Mouse (Mus musculus) forebrain, embryonic 15.5 days (tissue): ENCODE results near the gene Mthfd1l. TPM values are rescaled to one million over a fixed set of nuclear protein-coding genes. Genes with fewer than 3 reads are reported as not detected.
"Not testable (repeated sequence)": the region's sequence is repeated elsewhere in the genome, so short reads cannot be mapped to it uniquely, and the experiment has no call there.

Experiments used
- ATAC-seq: fragments of 200-750 bp; cut with Nextera tagmentation; replicated peaks from 2 replicates; pipeline ENCODE4 v1.8.0; 2017; ENCODE audit warnings: mild to moderate bottlenecking, moderate TSS enrichment, moderate library complexity
- H3K27ac ChIP-seq: fragments of 300-500 bp; sonication (generic); replicated peaks from 2 replicates; pipeline ENCODE4 v1.5.1; 2015; ENCODE audit warnings: mild to moderate bottlenecking, inconsistent platforms
- H3K27me3 ChIP-seq: fragments of 300-500 bp; sonication (generic); 2 replicates; pipeline ENCODE4 v1.6.1; 2015; ENCODE audit warnings: inconsistent platforms
- H3K36me3 ChIP-seq: fragments of 300-500 bp; sonication (generic); 2 replicates; pipeline ENCODE4 v1.6.1; 2015; ENCODE audit warnings: mild to moderate bottlenecking, inconsistent platforms
- H3K4me1 ChIP-seq: fragments of 300-500 bp; sonication (generic); 2 replicates; pipeline ENCODE4 v1.6.1; 2015; ENCODE audit warnings: inconsistent platforms
- H3K4me2 ChIP-seq: fragments of 300-500 bp; sonication (generic); replicated peaks from 2 replicates; pipeline ENCODE4 v1.6.1; 2015; ENCODE audit warnings: mild to moderate bottlenecking, inconsistent platforms
- H3K4me3 ChIP-seq: fragments of 300-500 bp; sonication (generic); 2 replicates; pipeline ENCODE4 v1.5.1; 2015; ENCODE audit warnings: mild to moderate bottlenecking, inconsistent platforms
- H3K9ac ChIP-seq: fragments of 300-500 bp; sonication (generic); replicated peaks from 2 replicates; pipeline ENCODE4 v1.6.1; 2015; ENCODE audit warnings: mild to moderate bottlenecking, inconsistent platforms
- H3K9me3 ChIP-seq: fragments of 300-500 bp; sonication (generic); 2 replicates; pipeline ENCODE4 v1.6.1; 2016; ENCODE audit warnings: inconsistent platforms
- WGBS: fragments of 180-500 bp; shearing (Covaris S2); methylation state at CpG from one replicate; pipeline ENCODE4 v1.1.7; 2015; ENCODE audit warnings: mixed read lengths; 5-methylcytosine and 5-hydroxymethylcytosine counted together
- polyA plus RNA-seq: library from polyadenylated mRNA; unstranded; fragments of >200 nt; fragmentation: Nextera tagmentation; extraction: Ambion mirVana; gene quantifications from 2 replicates; pipeline ENCODE4 v1.2.1, GENCODE M21; 2015

The Mthfd1l gene
- polyA plus RNA-seq, 1 experiment from 2014 or later = 3.6 TPM

GRCm38 (mm10) chr10:4188614-4189402 lies 215.9 kb downstream of the Mthfd1l start:
- Histone ChIP-seq H3K36me3 (no peaks in the 10 kb centered on the region), H3K9me3 (no peaks in the 10 kb centered on the region), H3K4me2 (no peak overlapping the region), H3K4me1 (no peaks in the 10 kb centered on the region), H3K27me3 (no peaks in the 10 kb centered on the region), H3K27ac (no peak overlapping the region), H3K9ac (no peak overlapping the region), H3K4me3 (no peak overlapping the region)
- WGBS = 81% methylated on average over 18 of the region's 18 CpGs
- no peak for ATAC-seq

GRCm38 (mm10) chr10:4189422-4189821 lies 216.5 kb downstream of the Mthfd1l start:
- H3K9ac ChIP-seq = no peak overlapping the region
- H3K9me3 ChIP-seq = no peaks in the 10 kb centered on the region
- WGBS = 79% methylated on average over 6 of the region's 6 CpGs
- H3K4me2 ChIP-seq = no peak overlapping the region
- no peak overlapping the region for H3K4me3 ChIP-seq
- H3K36me3 ChIP-seq = no peaks in the 10 kb centered on the region
- no peaks in the 10 kb centered on the region for H3K27me3 ChIP-seq
- ATAC-seq = no peak
- H3K4me1 ChIP-seq = no peaks in the 10 kb centered on the region
- H3K27ac ChIP-seq = no peak overlapping the region

GRCm38 (mm10) chr10:4198978-4199377 lies 226.1 kb downstream of the Mthfd1l start:
- no peaks in the 10 kb centered on the region for H3K4me1 ChIP-seq
- H3K9ac ChIP-seq = no peak overlapping the region
- no peaks in the 10 kb centered on the region for H3K36me3 ChIP-seq
- 89% methylated on average over 6 of the region's 6 CpGs for WGBS
- H3K27ac ChIP-seq = no peak overlapping the region
- no peak overlapping the region for H3K4me3 ChIP-seq
- no peak for ATAC-seq
- no peak overlapping the region for H3K4me2 ChIP-seq
- H3K27me3 ChIP-seq = no peaks in the 10 kb centered on the region
- H3K9me3 ChIP-seq = no peaks in the 10 kb centered on the region

GRCm38 (mm10) chr10:4199926-4200325 lies 227.0 kb downstream of the Mthfd1l start:
- no peaks in the 10 kb centered on the region for H3K9me3 ChIP-seq
- H3K9ac ChIP-seq = no peak overlapping the region
- no peak for ATAC-seq
- no peak overlapping the region for H3K4me3 ChIP-seq
- H3K27ac ChIP-seq = no peak overlapping the region
- no peaks in the 10 kb centered on the region for H3K36me3 ChIP-seq
- WGBS = 84% methylated on average over 6 of the region's 6 CpGs
- no peaks in the 10 kb centered on the region for H3K4me1 ChIP-seq
- H3K4me2 ChIP-seq = no peak overlapping the region
- H3K27me3 ChIP-seq = no peaks in the 10 kb centered on the region

GRCm38 (mm10) chr10:4200546-4201104 lies 227.7 kb downstream of the Mthfd1l start:
- Histone ChIP-seq H3K4me2 (no peak overlapping the region), H3K9me3 (no peaks in the 10 kb centered on the region), H3K4me1 (no peaks in the 10 kb centered on the region), H3K9ac (no peak overlapping the region), H3K27ac (no peak overlapping the region), H3K27me3 (no peaks in the 10 kb centered on the region), H3K36me3 (no peaks in the 10 kb centered on the region), H3K4me3 (no peak overlapping the region)
- 93% methylated on average over 5 of the region's 5 CpGs for WGBS
- ATAC-seq = no peak

GRCm38 (mm10) chr10:4201141-4201540 lies 228.2 kb downstream of the Mthfd1l start:
- Histone ChIP-seq H3K36me3 (no peaks in the 10 kb centered on the region), H3K9me3 (no peaks in the 10 kb centered on the region), H3K4me3 (no peak overlapping the region), H3K9ac (no peak overlapping the region), H3K4me2 (no peak overlapping the region), H3K4me1 (no peaks in the 10 kb centered on the region), H3K27me3 (no peaks in the 10 kb centered on the region), H3K27ac (no peak overlapping the region)
- ATAC-seq = no peak
- WGBS = 91% methylated on average over 4 of the region's 4 CpGs

GRCm38 (mm10) chr10:4203651-4204050 lies 230.7 kb downstream of the Mthfd1l start:
- not testable (repeated sequence) for H3K9me3 ChIP-seq, H3K36me3 ChIP-seq, H3K4me2 ChIP-seq, H3K9ac ChIP-seq, H3K4me3 ChIP-seq, H3K27me3 ChIP-seq, H3K27ac ChIP-seq, ATAC-seq, H3K4me1 ChIP-seq
- WGBS = 62% methylated on average over 6 of the region's 6 CpGs

- Histone ChIP-seq H3K9me3 (no peaks in the 10 kb centered on the region), H3K27me3 (no peaks in the 10 kb centered on the region), H3K4me1 (no peaks in the 10 kb centered on the region), H3K27ac (no peak overlapping the region), H3K36me3 (no peaks in the 10 kb centered on the region), H3K4me3 (no peak overlapping the region), H3K9ac (no peak overlapping the region), H3K4me2 (no peak overlapping the region)
- ATAC-seq = no peak
- WGBS = 90% methylated on average over 15 of the region's 15 CpGs
Measured at GRCm38 (mm10) chr10:4209040-4209439, 236.1 kb downstream of the Mthfd1l start.

- no peak overlapping the region for H3K4me2 ChIP-seq
Measured at GRCm38 (mm10) chr10:4210313-4211066, 237.6 kb downstream of the Mthfd1l start.

GRCm38 (mm10) chr10:4211067-4211447 lies 238.1 kb downstream of the Mthfd1l start:
- no peaks in the 10 kb centered on the region for H3K4me1 ChIP-seq
- H3K27ac ChIP-seq = no peak overlapping the region
- H3K9me3 ChIP-seq = no peaks in the 10 kb centered on the region
- no peak for ATAC-seq
- H3K27me3 ChIP-seq = no peaks in the 10 kb centered on the region
- H3K9ac ChIP-seq = no peak overlapping the region
- WGBS = 91% methylated on average over 4 of the region's 4 CpGs
- no peak overlapping the region for H3K4me2 ChIP-seq
- H3K36me3 ChIP-seq = no peaks in the 10 kb centered on the region
- H3K4me3 ChIP-seq = no peak overlapping the region

More at GRCm38 (mm10) chr10:4210313-4211066, 237.6 kb downstream of the Mthfd1l start:
- Histone ChIP-seq H3K27ac (no peak overlapping the region), H3K27me3 (no peaks in the 10 kb centered on the region), H3K4me1 (no peaks in the 10 kb centered on the region), H3K36me3 (no peaks in the 10 kb centered on the region), H3K9me3 (no peaks in the 10 kb centered on the region), H3K9ac (no peak overlapping the region), H3K4me3 (no peak overlapping the region)
- WGBS = 39% methylated on average over 24 of the region's 24 CpGs
- 0 out of 2 replicates have a peak, but pooled peaks have one; percentile 16 for ATAC-seq
